Comparison of ENCODE assay signal across 8 mouse cellular contexts in the genomic region with DNA sequence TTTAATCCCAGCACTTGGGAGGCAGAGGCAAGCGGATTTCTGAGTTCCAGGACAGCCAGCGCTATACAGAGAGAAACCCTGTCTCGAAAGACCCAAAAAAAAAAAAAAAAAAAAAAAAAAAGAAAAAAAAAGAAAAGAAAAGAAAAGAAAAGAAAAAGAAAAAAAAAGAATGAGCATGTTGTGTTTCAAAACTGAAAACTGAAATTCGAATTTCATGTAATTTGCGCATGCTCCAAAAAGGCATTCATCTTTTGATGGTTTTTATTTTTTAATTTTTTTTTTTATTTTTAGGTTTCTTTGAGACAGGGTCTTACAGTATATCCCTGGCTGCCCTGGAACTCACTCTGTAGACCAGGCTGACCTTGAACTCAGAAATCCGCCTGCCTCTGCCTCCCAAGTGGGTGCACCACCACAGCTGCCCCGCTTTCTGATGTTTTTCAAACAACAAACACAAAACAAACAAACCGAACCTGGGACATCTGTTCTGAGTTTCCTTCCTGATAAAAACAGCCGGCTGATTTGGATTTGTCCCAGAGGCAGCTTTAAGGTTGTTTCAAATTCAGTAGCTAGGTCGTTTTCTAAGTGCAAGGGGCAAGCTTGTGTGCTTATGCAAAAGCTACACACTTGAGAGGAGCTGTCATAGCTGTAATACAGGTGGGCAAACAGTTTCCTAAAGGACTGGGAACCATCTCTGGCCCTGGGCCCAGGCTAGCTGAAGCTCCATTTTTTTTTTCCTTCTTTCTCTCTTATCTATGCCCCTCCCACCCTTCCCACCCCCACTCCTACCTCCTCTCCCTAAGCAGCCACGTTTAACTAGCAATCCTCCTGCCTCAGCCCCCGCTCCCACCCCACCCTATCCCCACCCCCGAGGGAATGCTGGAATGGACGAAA. TPM values are rescaled to one million over a fixed set of nuclear protein-coding genes. Genes with fewer than 3 reads are reported as not detected.
DNase-seq lines count a peak whose midpoint lies in the region; ATAC-seq and TF ChIP-seq lines count a peak whose summit lies in the region.

No protein-coding gene starts in this region.

- peaks cover 31% of the 10 kb centered on the region for H3K4me1 ChIP-seq in kidney, embryonic 15.5 days
- H3K4me1 ChIP-seq in bone marrow, adult 2 months (ENCODE audit: control insufficient read depth, insufficient read depth, low read length) = no peaks in the 10 kb centered on the region; the same call in 1 of the 2 replicates
- H3K4me1 ChIP-seq in forebrain, embryonic 11.5 days (replicated peaks; ENCODE audit: control insufficient read depth, insufficient read depth, low read length) = no peaks in the 10 kb centered on the region; the same call in 1 of the 2 replicates
- peaks cover 2% of the 10 kb centered on the region; the same call in 1 of the 2 replicates for H3K4me1 ChIP-seq in limb, embryonic 11.5 days (ENCODE audit: control insufficient read depth, insufficient read depth, low read length)
- peaks cover 18% of the 10 kb centered on the region for H3K4me1 ChIP-seq in midbrain, embryonic 15.5 days

- WGBS in kidney, embryonic 15.5 days = 53% methylated on average over 14 of the region's 14 CpGs
- 43% methylated on average over 14 of the region's 14 CpGs for WGBS in bone marrow, adult 2 months
- WGBS in forebrain, embryonic 11.5 days = 57% methylated on average over 14 of the region's 14 CpGs
- WGBS in limb, embryonic 11.5 days = 52% methylated on average over 14 of the region's 14 CpGs
- WGBS in midbrain, embryonic 15.5 days = 54% methylated on average over 14 of the region's 14 CpGs

- no peak for TF ChIP-seq POLR2A in bone marrow, adult 2 months (IDR thresholded peaks at IDR 0.05; ENCODE audit: borderline replicate concordance, control insufficient read depth, low read depth, low read length)

- H3K27me3 ChIP-seq in kidney, embryonic 15.5 days = no peaks in the 10 kb centered on the region
- H3K27me3 ChIP-seq in forebrain, embryonic 11.5 days (ENCODE audit: control insufficient read depth, insufficient read depth, low read length) = no peaks in the 10 kb centered on the region
- no peaks in the 10 kb centered on the region for H3K27me3 ChIP-seq in limb, embryonic 11.5 days (ENCODE audit: control insufficient read depth, insufficient read depth, low read length)
- H3K27me3 ChIP-seq in midbrain, embryonic 15.5 days (replicated peaks) = no peaks in the 10 kb centered on the region

- no peak; the same call in 1 of the 2 replicates for ATAC-seq in kidney, embryonic 15.5 days (replicated peaks; ENCODE audit: low FRiP score)
- peak; percentile 65; the same call in 1 of the 2 replicates for ATAC-seq in forebrain, embryonic 11.5 days (replicated peaks; ENCODE audit: low FRiP score)
- ATAC-seq in limb, embryonic 11.5 days (ENCODE audit: insufficient number of reproducible peaks, low FRiP score, low TSS enrichment, low read depth) = no peak; the same call in 1 of the 2 replicates
- ATAC-seq in midbrain, embryonic 15.5 days (replicated peaks) = peak; percentile 70; the same call in 1 of the 2 replicates

- no peak for DNase-seq in kidney, postnatal 4 days
- no peak for DNase-seq in forebrain, embryonic 11.5 days (ENCODE audit: low spot score)
- peak; percentile 29 for DNase-seq in limb, embryonic 11.5 days (ENCODE audit: low spot score)
- DNase-seq in spleen, postnatal 36 days (ENCODE audit: low spot score in 2 of 2) = no peak
- no peak for DNase-seq in thymus, postnatal 10 days (ENCODE audit: low spot score in 2 of 2)

- peak overlapping the region; percentile 88; the same call in 1 of the 2 replicates for H3K9ac ChIP-seq in kidney, embryonic 15.5 days
- peak overlapping the region; percentile 97 for H3K9ac ChIP-seq in forebrain, embryonic 11.5 days (ENCODE audit: low read length)
- H3K9ac ChIP-seq in limb, embryonic 11.5 days (ENCODE audit: low read length) = peak overlapping the region; percentile 90
- H3K9ac ChIP-seq in midbrain, embryonic 15.5 days = peak overlapping the region; percentile 85

- H3K36me3 ChIP-seq in kidney, embryonic 15.5 days = peaks cover 19% of the 10 kb centered on the region
- H3K36me3 ChIP-seq in forebrain, embryonic 11.5 days (ENCODE audit: control insufficient read depth, insufficient read depth, low read length) = no peaks in the 10 kb centered on the region; the same call in 1 of the 2 replicates
- no peaks in the 10 kb centered on the region for H3K36me3 ChIP-seq in limb, embryonic 11.5 days (ENCODE audit: control insufficient read depth, insufficient read depth, low read length)
- H3K36me3 ChIP-seq in midbrain, embryonic 15.5 days (replicated peaks) = no peaks in the 10 kb centered on the region; the same call in 1 of the 2 replicates

- TF ChIP-seq CTCF in bone marrow, adult 2 months (IDR thresholded peaks at IDR 0.05; ENCODE audit: control insufficient read depth, insufficient read depth, low read length) = no peak

- H3K4me2 ChIP-seq in kidney, embryonic 15.5 days = peak overlapping the region; percentile 73
- peak overlapping the region; percentile 85 for H3K4me2 ChIP-seq in forebrain, embryonic 11.5 days (ENCODE audit: low read depth, low read length, severe bottlenecking)
- peak overlapping the region; percentile 85 for H3K4me2 ChIP-seq in limb, embryonic 11.5 days (ENCODE audit: low read depth, severe bottlenecking)
- peak overlapping the region; percentile 78 for H3K4me2 ChIP-seq in midbrain, embryonic 15.5 days

- peak overlapping the region; percentile 81 for H3K27ac ChIP-seq in kidney, embryonic 15.5 days
- no peak overlapping the region for H3K27ac ChIP-seq in bone marrow, adult 2 months (ENCODE audit: control insufficient read depth, insufficient read depth, low read depth, low read length, poor library complexity)
- H3K27ac ChIP-seq in forebrain, embryonic 11.5 days (ENCODE audit: low read depth, low read length) = no peak overlapping the region
- H3K27ac ChIP-seq in limb, embryonic 11.5 days (replicated peaks; ENCODE audit: low read depth, low read length) = 0 out of 2 replicates have a peak overlapping the region, but pooled peaks have one; percentile 14
- peak overlapping the region; percentile 78 for H3K27ac ChIP-seq in midbrain, embryonic 15.5 days

- no peaks in the 10 kb centered on the region for H3K9me3 ChIP-seq in kidney, embryonic 15.5 days (replicated peaks)
- H3K9me3 ChIP-seq in forebrain, embryonic 11.5 days (ENCODE audit: control insufficient read depth, low read length) = no peaks in the 10 kb centered on the region
- H3K9me3 ChIP-seq in limb, embryonic 11.5 days (ENCODE audit: control insufficient read depth, low read length) = no peaks in the 10 kb centered on the region
- H3K9me3 ChIP-seq in midbrain, embryonic 15.5 days = no peaks in the 10 kb centered on the region

- H3K4me3 ChIP-seq in kidney, embryonic 15.5 days (replicated peaks) = peak overlapping the region; percentile 93
- H3K4me3 ChIP-seq in bone marrow, adult 2 months (replicated peaks; ENCODE audit: control insufficient read depth, low read depth, low read length) = peak overlapping the region; percentile 83
- H3K4me3 ChIP-seq in forebrain, embryonic 11.5 days (ENCODE audit: low read depth, low read length) = peak overlapping the region; percentile 89
- peak overlapping the region; percentile 74 for H3K4me3 ChIP-seq in limb, embryonic 11.5 days (ENCODE audit: low read depth, low read length)
- peak overlapping the region; percentile 92 for H3K4me3 ChIP-seq in midbrain, embryonic 15.5 days

RNA-seq across cellular contexts. Expression of gene Zfp280b, which starts 0.7 kb away (rescaled TPM):
- 24.6 and 24.9 TPM in 2 replicates for polyA plus RNA-seq in kidney, embryonic 15.5 days (2015; fragmentation: Nextera tagmentation; extraction: Ambion mirVana)
- polyA plus RNA-seq in bone marrow, adult 2 months (2011; ENCODE audit: insufficient read depth, insufficient read length, low replicate concordance, missing spikeins) = 3.1 and 4.7 TPM in 2 replicates
- polyA plus RNA-seq in forebrain, embryonic 11.5 days (2014; fragmentation: Nextera tagmentation; extraction: Ambion mirVana) = 33.9 and 34.3 TPM in 2 replicates
- polyA plus RNA-seq in limb, embryonic 11.5 days (2014; fragmentation: Nextera tagmentation; extraction: Ambion mirVana) = 42.1 and 44.8 TPM in 2 replicates
- polyA plus RNA-seq in midbrain, embryonic 15.5 days (2015; fragmentation: Nextera tagmentation; extraction: Ambion mirVana) = 12.8 TPM in 2 replicates

Comparison
In these comparisons a context has a peak if more than half of its experiments do, and no peak if none do; other contexts are left out.
1. ATAC-seq: peak in forebrain, embryonic 11.5 days (single experiment) and midbrain, embryonic 15.5 days (single experiment); none in kidney, embryonic 15.5 days (single experiment) and limb, embryonic 11.5 days (single experiment).
2. H3K27ac ChIP-seq: peak in kidney, embryonic 15.5 days (single experiment), limb, embryonic 11.5 days (single experiment) and midbrain, embryonic 15.5 days (single experiment); none in bone marrow, adult 2 months (single experiment) and forebrain, embryonic 11.5 days (single experiment).
3. Peak in every context shown above with its lines, with median percentiles within 50 percentile points of each other: H3K4me2 ChIP-seq, H3K4me3 ChIP-seq and H3K9ac ChIP-seq.